Mouse (Mus musculus) liver, postnatal 0 days (tissue): Measurements from ENCODE around the gene Hormad2.

Source experiments
- CTCF ChIP-seq: sonication (generic); IDR thresholded peaks from 2 replicates; pipeline ENCODE4 v1.5.1; 2016; ENCODE audit warnings: antibody characterized with exemption, low read depth
- EP300 ChIP-seq: IDR thresholded peaks from 2 replicates; pipeline ENCODE4 v1.6.1; 2016; ENCODE audit warnings: antibody characterized with exemption, low read depth, mild to moderate bottlenecking

DNA sequence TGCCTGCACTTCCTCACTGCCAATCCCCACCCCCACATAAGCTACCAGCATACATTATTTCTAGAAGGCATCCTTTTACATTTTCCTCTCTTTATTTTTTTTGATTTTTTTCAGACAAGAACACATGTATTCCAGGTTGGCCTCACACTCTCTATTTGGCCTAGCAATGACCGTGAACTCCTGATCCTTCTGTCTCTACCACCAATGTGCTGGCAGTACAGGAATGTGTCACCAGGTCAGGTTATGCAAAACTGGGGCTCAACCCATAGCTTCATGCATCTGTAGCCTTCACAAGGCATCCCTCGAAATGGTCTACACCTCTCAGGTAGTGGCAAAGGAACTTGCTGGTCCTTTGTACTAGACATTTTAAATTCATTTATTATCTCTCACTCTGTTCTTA lies 47.9 kb upstream of the Hormad2 start:
- TF ChIP-seq CTCF: no peak
- TF ChIP-seq EP300: no peak
